Comparison of ENCODE assay signal across 8 mouse cellular contexts in the genomic region with DNA sequence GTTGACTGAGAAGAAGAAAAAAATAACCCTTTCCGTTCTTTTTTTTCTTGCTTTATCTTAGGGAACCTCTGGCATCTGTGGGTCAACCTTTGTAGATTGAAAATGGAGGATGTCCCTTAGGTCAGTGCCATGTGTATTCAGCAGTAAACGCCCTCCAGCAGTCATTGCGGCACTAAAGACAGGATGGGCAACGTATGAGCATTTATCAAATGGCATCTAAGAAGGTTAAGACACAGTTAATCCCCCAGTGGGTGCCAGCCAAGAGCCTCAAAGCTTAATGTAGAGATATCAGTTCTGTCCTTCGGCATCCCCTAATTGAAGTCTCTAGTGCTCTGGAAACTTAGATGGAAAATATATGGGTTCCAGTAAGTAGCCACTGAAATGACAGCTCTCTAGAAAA. TPM values are rescaled to one million over a fixed set of nuclear protein-coding genes. Genes with fewer than 3 reads are reported as not detected.
DNase-seq lines count a peak whose midpoint lies in the region; ATAC-seq and TF ChIP-seq lines count a peak whose summit lies in the region.

No protein-coding gene starts in this region.

- H3K9me3 ChIP-seq in megakaryocyte, embryonic 14.5 days: no peaks in the 10 kb centered on the region
- H3K9me3 ChIP-seq in limb, embryonic 15.5 days: no peaks in the 10 kb centered on the region
- H3K9me3 ChIP-seq in stomach, embryonic 16.5 days (replicated peaks; ENCODE audit: control insufficient read depth, low read length): no peaks in the 10 kb centered on the region

- peaks cover 4% of the 10 kb centered on the region for H3K36me3 ChIP-seq in megakaryocyte, embryonic 14.5 days (replicated peaks; ENCODE audit: low read length)
- H3K36me3 ChIP-seq in limb, embryonic 15.5 days: no peaks in the 10 kb centered on the region
- H3K36me3 ChIP-seq in stomach, embryonic 16.5 days (ENCODE audit: control insufficient read depth, insufficient read depth, low read length): no peaks in the 10 kb centered on the region

- 22% methylated on average over 5 of the region's 5 CpGs for WGBS in cerebellum, adult 2 months
- 37% methylated on average over 5 of the region's 5 CpGs for WGBS in limb, embryonic 15.5 days
- 43% methylated on average over 5 of the region's 5 CpGs for WGBS in stomach, embryonic 16.5 days

- H3K9ac ChIP-seq in limb, embryonic 15.5 days: no peak overlapping the region
- H3K9ac ChIP-seq in stomach, embryonic 16.5 days (ENCODE audit: low read length): peak overlapping the region; percentile 69

- peak overlapping the region; percentile 27; the same call in 1 of the 2 replicates for H3K27ac ChIP-seq in cerebellum, adult 2 months (ENCODE audit: insufficient read depth, low read length)
- H3K27ac ChIP-seq in limb, embryonic 15.5 days: peak overlapping the region; percentile 97
- peak overlapping the region; percentile 93 for H3K27ac ChIP-seq in stomach, embryonic 16.5 days (ENCODE audit: low read length)

- no peak for TF ChIP-seq CTCF in cerebellum, adult 2 months (IDR thresholded peaks at IDR 0.05; ENCODE audit: borderline replicate concordance, insufficient read depth, low read depth, low read length)

- peak overlapping the region; percentile 61 for H3K4me2 ChIP-seq in limb, embryonic 15.5 days
- peak overlapping the region; percentile 99 for H3K4me2 ChIP-seq in stomach, embryonic 16.5 days (ENCODE audit: low read depth, low read length)

- no peak for TF ChIP-seq POLR2A in cerebellum, adult 2 months (IDR thresholded peaks at IDR 0.05; ENCODE audit: borderline replicate concordance, insufficient read depth, low read length)

- peak overlapping the region; percentile 94 for H3K4me3 ChIP-seq in cerebellum, adult 2 months (replicated peaks; ENCODE audit: insufficient read depth, low read depth, low read length)
- peak overlapping the region; percentile 95 for H3K4me3 ChIP-seq in megakaryocyte, embryonic 14.5 days (replicated peaks)
- peak overlapping the region; percentile 69 for H3K4me3 ChIP-seq in limb, embryonic 15.5 days
- peak overlapping the region; percentile 83 for H3K4me3 ChIP-seq in stomach, embryonic 16.5 days (replicated peaks; ENCODE audit: low read length)

- ATAC-seq in megakaryocyte, adult 5-6 weeks (ENCODE audit: poor library complexity, severe bottlenecking): no peak
- no peak for ATAC-seq in limb, embryonic 15.5 days (ENCODE audit: insufficient number of reproducible peaks, low FRiP score, low TSS enrichment, low read depth)
- no peak for ATAC-seq in stomach, embryonic 16.5 days (ENCODE audit: insufficient read depth, low FRiP score)

- no peaks in the 10 kb centered on the region for H3K27me3 ChIP-seq in cerebellum, adult 2 months (ENCODE audit: control insufficient read depth, insufficient read depth, low read length)
- no peaks in the 10 kb centered on the region for H3K27me3 ChIP-seq in megakaryocyte, embryonic 14.5 days (replicated peaks)
- no peaks in the 10 kb centered on the region for H3K27me3 ChIP-seq in limb, embryonic 15.5 days
- no peaks in the 10 kb centered on the region for H3K27me3 ChIP-seq in stomach, embryonic 16.5 days (ENCODE audit: control insufficient read depth, insufficient read depth, low read length)

- DNase-seq in cerebellum, adult 2 months: peak in 1 of 2 experiments; percentile 37
- no peak for DNase-seq in cerebellum, postnatal 4 days (ENCODE audit: low spot score in 2 of 2)
- DNase-seq in c-Kit-positive CD71-positive TER-119-positive erythroid progenitor cells, embryonic 14.5 days (ENCODE audit: low spot score): no peak
- no peak for DNase-seq in ovary, adult 18-20 months (ENCODE audit: low spot score)

- H3K4me1 ChIP-seq in cerebellum, adult 2 months (ENCODE audit: control insufficient read depth, insufficient read depth, low read length): peaks cover 3% of the 10 kb centered on the region; the same call in 1 of the 2 replicates
- H3K4me1 ChIP-seq in megakaryocyte, embryonic 14.5 days: peaks cover 50% of the 10 kb centered on the region
- peaks cover 34% of the 10 kb centered on the region for H3K4me1 ChIP-seq in limb, embryonic 15.5 days
- H3K4me1 ChIP-seq in stomach, embryonic 16.5 days (ENCODE audit: control insufficient read depth, insufficient read depth, low read length): peaks cover 29% of the 10 kb centered on the region

RNA-seq across cellular contexts. Expression of a gene that starts 0.7 kb away (rescaled TPM):
- 163 and 176 TPM in 2 replicates for polyA plus RNA-seq in cerebellum, adult 2 months (2012; rRNA removed)
- 43.0 and 66.7 TPM in 2 replicates for polyA plus RNA-seq in megakaryocyte, embryonic 14.5 days (2012; ENCODE audit: insufficient read depth, low replicate concordance)
- total RNA-seq in megakaryocyte, adult 5-6 weeks (2015): 113 and 132 TPM in 2 replicates
- 94.7 and 111 TPM in 2 replicates for total RNA-seq in megakaryocyte, adult 5-6 weeks (2017)
- polyA plus RNA-seq in limb, embryonic 15.5 days (2015; fragmentation: Nextera tagmentation; extraction: Ambion mirVana): 163 and 180 TPM in 2 replicates
- polyA plus RNA-seq in stomach, embryonic 16.5 days (2015; fragmentation: Nextera tagmentation; extraction: Ambion mirVana): 131 and 136 TPM in 2 replicates

Comparison
In these comparisons a context has a peak if more than half of its experiments do, and no peak if none do; other contexts are left out.
1. H3K27ac ChIP-seq: peak in every context shown above with its lines; median percentile 97 in limb, embryonic 15.5 days; 93 in stomach, embryonic 16.5 days; 27 in cerebellum, adult 2 months.